Mouse (Mus musculus) brain, embryonic 14.5 days (tissue): ENCODE results near the gene Olfr1369-ps1.

Experiments used
- CTCF ChIP-seq: fragments of 200-500 bp; IDR thresholded peaks from 2 replicates; pipeline ENCODE4 v1.5.1; 2012; ENCODE audit warnings: inconsistent platforms, mild to moderate bottlenecking, moderate library complexity, borderline replicate concordance; ENCODE audit not compliant: insufficient read depth, insufficient read length; ENCODE audit errors: extremely low read depth
- POLR2A ChIP-seq: fragments of 200-500 bp; IDR thresholded peaks from 2 replicates; pipeline ENCODE4 v1.6.1; 2012; ENCODE audit warnings: mild to moderate bottlenecking, inconsistent platforms, borderline replicate concordance; ENCODE audit not compliant: poor library complexity, insufficient read depth, insufficient read length, severe bottlenecking; ENCODE audit errors: extremely low read depth

- TF ChIP-seq CTCF (no peak), POLR2A (no peak)
These were observed 56.6 kb downstream of the Olfr1369-ps1 start for GRCm38 (mm10) chr13:21167910-21168300.
